Mouse (Mus musculus) lung, adult 2 months (tissue): ENCODE data around the gene Fkbp5. TPM values are rescaled to one million over a fixed set of nuclear protein-coding genes. Genes with fewer than 3 reads are reported as not detected.
"Not testable (repeated sequence)": the region's sequence is repeated elsewhere in the genome, so short reads cannot be mapped to it uniquely, and the experiment has no call there.

Source experiments
- DNase-seq: peaks from one replicate; pipeline ENCODE4 v3.0.0; 2022
- H3K4me1 ChIP-seq: fragments of 200-500 bp; 2 replicates; pipeline ENCODE4 v1.6.1; 2011; ENCODE audit warnings: low read length; ENCODE audit not compliant: control insufficient read depth, insufficient read depth
- H3K4me3 ChIP-seq: fragments of 200-500 bp; replicated peaks from 2 replicates; pipeline ENCODE3; 2011; ENCODE audit warnings: low read depth, mild to moderate bottlenecking, control low read depth, low read length; ENCODE audit errors: extremely low read depth
- CTCF ChIP-seq: fragments of 200-500 bp; IDR thresholded peaks from 2 replicates; pipeline ENCODE4 v1.5.1; 2011; ENCODE audit warnings: mild to moderate bottlenecking, low read length, control low read depth; ENCODE audit not compliant: insufficient read depth
- POLR2A ChIP-seq: fragments of 200-500 bp; IDR thresholded peaks from 2 replicates; pipeline ENCODE4 v1.6.1; 2011; ENCODE audit warnings: low read depth, mild to moderate bottlenecking, control low read depth, low read length, borderline replicate concordance; ENCODE audit errors: extremely low read depth
- WGBS: fragments of 180-500 bp; shearing (Covaris S2); methylation state at CpG from one replicate; pipeline ENCODE4 v1.1.7; 2018; 5-methylcytosine and 5-hydroxymethylcytosine counted together
- polyA plus RNA-seq: library from polyadenylated mRNA; depleted of rRNA; stranded (reverse); fragments of >200 nt; gene quantifications from 2 replicates; pipeline ENCODE4 v1.2.3, GENCODE M21; 2012; rRNA removed

Gene Fkbp5
- polyA plus RNA-seq, result 8.8 and 14.8 TPM in 2 replicates

GRCm38 (mm10) chr17:28517441-28517955 lies at the start of gene Fkbp5:
Fkbp5 (minus strand) TSS chr17:28517527.
- TF ChIP-seq POLR2A, result peak; percentile 35; the same call in 1 of the 2 replicates
- TF ChIP-seq CTCF, result no peak
- WGBS, result 14% methylated on average over 16 of the region's 16 CpGs
- H3K4me3 ChIP-seq, result peak within 1 kb of the TSS; percentile 60
- peaks cover 23% of the 10 kb centered on the region for H3K4me1 ChIP-seq
- no peak for DNase-seq

DNA sequence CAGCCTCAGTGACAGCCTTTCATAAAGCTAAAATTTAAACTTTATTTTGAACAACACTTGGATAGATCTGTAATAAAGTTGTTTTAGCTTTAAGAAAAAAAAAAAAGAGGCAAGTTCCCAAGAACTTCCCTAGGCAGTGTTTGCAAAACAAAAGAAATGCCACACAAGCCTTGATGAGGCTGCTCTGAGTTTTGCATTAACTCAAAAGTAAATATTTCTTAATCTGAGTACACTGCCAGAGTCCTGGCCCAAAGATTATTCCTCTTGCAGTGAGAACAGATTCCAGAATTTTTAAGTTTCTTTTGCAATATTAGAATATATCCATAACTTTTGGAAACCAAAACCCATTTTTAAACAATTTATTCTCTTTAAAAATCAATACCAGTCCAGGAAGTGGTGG lies 47.9 kb upstream of the Fkbp5 start:
- TF ChIP-seq CTCF (no peak), POLR2A (no peak)

GRCm38 (mm10) chr17:28561613-28562012 lies 44.3 kb upstream of the Fkbp5 start:
- H3K4me3 ChIP-seq, result no peak overlapping the region
- peak; percentile 12 for DNase-seq
- TF ChIP-seq CTCF (no peak), POLR2A (no peak)
- 49% methylated on average over 7 of the region's 7 CpGs for WGBS
- H3K4me1 ChIP-seq, result 0 out of 2 replicates have a peak, but pooled peaks cover 1% of the 10 kb centered on the region

More for the DNA sequence above, 47.9 kb upstream of the Fkbp5 start:
- H3K4me3 ChIP-seq, result no peak overlapping the region
- DNase-seq, result no peak
- H3K4me1 ChIP-seq, result no peaks in the 10 kb centered on the region

GRCm38 (mm10) chr17:28560598-28560997 lies 43.3 kb upstream of the Fkbp5 start, which contains the start of gene Clps:
Clps (minus strand) TSS chr17:28560766.
- no peak for DNase-seq
- H3K4me1 ChIP-seq, result 0 out of 2 replicates have a peak, but pooled peaks cover 3% of the 10 kb centered on the region
- WGBS, result 74% methylated on average over 4 of the region's 4 CpGs
- no peak within 1 kb of the TSS for H3K4me3 ChIP-seq
- TF ChIP-seq POLR2A (no peak), CTCF (no peak)

- TF ChIP-seq CTCF (no peak), POLR2A (no peak)
These were observed 40.4 kb upstream of the Fkbp5 start for GRCm38 (mm10) chr17:28557772-28558171.

DNA sequence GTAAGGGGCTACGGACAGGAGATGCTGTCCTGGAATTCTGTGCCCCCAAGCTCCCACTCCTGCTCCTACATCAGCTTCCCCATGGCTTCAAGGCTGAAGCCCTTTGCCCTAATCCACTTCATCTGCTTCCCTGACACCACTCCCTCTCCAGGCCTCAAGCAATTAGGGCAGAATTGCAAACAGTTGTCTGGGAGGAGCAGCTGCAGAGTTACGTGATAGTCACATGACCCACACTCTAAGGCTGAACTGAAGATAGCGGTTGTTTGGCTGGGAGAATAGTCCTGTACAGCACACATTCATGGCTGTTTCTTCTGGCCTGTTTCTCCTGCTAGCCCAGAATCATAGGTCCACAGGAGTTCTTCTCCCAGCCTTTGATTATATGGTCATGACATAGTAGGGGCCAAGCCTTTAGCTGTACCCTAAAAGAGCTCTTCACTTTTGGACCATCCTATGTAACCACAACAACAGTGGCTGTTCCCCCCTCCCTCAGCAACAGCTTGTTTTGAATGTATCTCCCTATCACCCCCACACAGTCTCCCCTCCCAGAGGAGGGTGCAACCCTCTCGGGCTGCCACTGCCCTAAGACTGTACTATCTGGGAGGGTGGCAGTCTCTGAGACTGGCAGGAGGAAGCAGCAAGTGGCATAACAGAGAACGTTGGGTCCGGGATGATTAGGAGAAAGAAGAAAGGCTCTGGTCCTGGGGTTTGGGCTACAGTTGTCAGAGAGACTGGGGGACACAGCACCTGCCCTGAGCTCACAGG lies 39.5 kb upstream of the Fkbp5 start:
- 43% methylated on average over 6 of the region's 6 CpGs for WGBS
- Histone ChIP-seq H3K4me3 (no peak overlapping the region), H3K4me1 (0 out of 2 replicates have a peak, but pooled peaks cover 3% of the 10 kb centered on the region)
- TF ChIP-seq POLR2A, result no peak
- no peak for DNase-seq

More at GRCm38 (mm10) chr17:28557772-28558171, 40.4 kb upstream of the Fkbp5 start:
- DNase-seq, result no peak
- Histone ChIP-seq H3K4me3 (no peak overlapping the region), H3K4me1 (0 out of 2 replicates have a peak, but pooled peaks cover 3% of the 10 kb centered on the region)
- 76% methylated on average over 6 of the region's 6 CpGs for WGBS

- H3K4me1 ChIP-seq, H3K4me3 ChIP-seq, DNase-seq: not testable (repeated sequence)
- 93% methylated on average over 4 of the region's 4 CpGs for WGBS
These were observed 36.7 kb upstream of the Fkbp5 start for GRCm38 (mm10) chr17:28554021-28554420.

GRCm38 (mm10) chr17:28553040-28553793 lies 35.9 kb upstream of the Fkbp5 start:
- peak; percentile 79 for DNase-seq
- 0 out of 2 replicates have a peak, but pooled peaks cover 3% of the 10 kb centered on the region for H3K4me1 ChIP-seq
- TF ChIP-seq CTCF, result peak; percentile 87
- no peak for TF ChIP-seq POLR2A
- WGBS, result 8% methylated on average over 14 of the region's 14 CpGs
- no peak overlapping the region for H3K4me3 ChIP-seq

DNA sequence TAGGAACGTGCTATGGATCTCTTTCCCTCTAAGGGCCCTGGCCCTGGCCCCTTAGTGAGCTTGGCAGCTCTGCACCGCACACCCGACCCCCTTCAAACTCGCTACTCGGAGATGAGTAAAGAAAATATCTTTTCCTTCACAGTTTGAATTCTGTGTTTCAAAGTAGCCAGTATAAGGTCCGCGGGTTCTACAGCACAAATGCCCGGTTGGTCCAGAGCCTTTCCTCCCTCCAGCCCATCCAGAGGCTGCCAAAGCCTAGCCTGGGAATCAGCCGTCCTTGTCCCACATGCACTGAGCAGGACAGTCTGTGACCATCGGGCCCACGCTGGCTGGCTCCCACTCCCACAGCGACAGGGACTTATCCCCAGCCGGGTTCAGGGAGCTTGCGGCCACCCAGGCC lies 31.8 kb upstream of the Fkbp5 start, which contains the start of gene Clpsl2:
TSS of gene Clpsl2 (plus strand) at position 301 of the 400 bp plus-strand sequence.
- 76% methylated on average over 14 of the region's 14 CpGs for WGBS
- Histone ChIP-seq H3K4me1 (no peaks in the 10 kb centered on the region), H3K4me3 (no peak within 1 kb of the TSS)
- TF ChIP-seq CTCF, result no peak
- no peak for TF ChIP-seq POLR2A
- no peak for DNase-seq
